ENCODE assay signal across 11 mouse cellular contexts in the genomic region with DNA sequence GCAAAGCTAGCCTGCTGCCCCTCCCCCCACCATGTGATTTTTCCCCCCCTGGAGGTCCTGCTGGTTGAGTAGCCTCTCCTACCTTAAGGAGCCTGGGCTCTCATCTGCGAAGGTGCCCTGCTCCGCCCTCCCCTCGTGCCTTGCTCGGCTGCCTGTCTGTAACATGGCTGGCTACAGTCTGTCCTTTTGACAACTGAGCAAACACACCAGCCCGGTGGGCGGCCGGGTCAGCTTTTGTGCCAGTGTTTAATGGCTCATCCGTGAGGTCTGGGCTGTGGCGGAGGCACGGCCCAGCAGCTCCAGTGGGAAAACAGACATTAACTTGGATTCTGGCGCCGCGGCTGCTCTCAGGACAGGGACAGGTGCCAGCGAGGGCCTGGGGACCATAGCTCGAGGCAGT. TPM values are rescaled to one million over a fixed set of nuclear protein-coding genes. Genes with fewer than 3 reads are reported as not detected.
DNase-seq lines count a peak whose midpoint lies in the region; ATAC-seq lines count a peak whose summit lies in the region.
"Had no signal": no experiment of that assay in that cellular context is flagged by ENCODE, and none has a peak within 500 bp of the region (broad histone marks: within the 10 kb centered on the region; RNA-seq: fewer than 3 reads in every experiment).

No protein-coding gene starts in this region.

- peaks cover 8% of the 10 kb centered on the region; the same call in 1 of the 2 replicates for H3K4me1 ChIP-seq in midbrain, embryonic 13.5 days (replicated peaks)
- no peaks in the 10 kb centered on the region for H3K4me1 ChIP-seq in midbrain, embryonic 16.5 days (ENCODE audit: control insufficient read depth, insufficient read depth, low read length)
- peaks cover 9% of the 10 kb centered on the region; the same call in 1 of the 2 replicates for H3K4me1 ChIP-seq in hindbrain, embryonic 15.5 days (replicated peaks)
- H3K4me1 ChIP-seq: liver, embryonic 13.5 days had no signal

- no peak overlapping the region for H3K4me3 ChIP-seq in midbrain, embryonic 13.5 days (replicated peaks)
- H3K4me3 ChIP-seq in midbrain, embryonic 16.5 days (ENCODE audit: low read depth, low read length): no peak overlapping the region
- no peak overlapping the region for H3K4me3 ChIP-seq in hindbrain, embryonic 15.5 days
- H3K4me3 ChIP-seq: liver, embryonic 13.5 days had no signal

- H3K9me3 ChIP-seq in midbrain, embryonic 13.5 days: no peaks in the 10 kb centered on the region
- H3K9me3 ChIP-seq in midbrain, embryonic 16.5 days (replicated peaks; ENCODE audit: control insufficient read depth, low read length, poor library complexity, severe bottlenecking): no peaks in the 10 kb centered on the region
- no peaks in the 10 kb centered on the region for H3K9me3 ChIP-seq in hindbrain, embryonic 15.5 days
- H3K9me3 ChIP-seq: liver, embryonic 13.5 days had no signal

- H3K4me2 ChIP-seq in midbrain, embryonic 13.5 days (replicated peaks): no peak overlapping the region
- H3K4me2 ChIP-seq in midbrain, embryonic 16.5 days (ENCODE audit: low read length): no peak overlapping the region
- no peak overlapping the region for H3K4me2 ChIP-seq in hindbrain, embryonic 15.5 days
- H3K4me2 ChIP-seq: heart, embryonic 11.5 days; liver, embryonic 13.5 days had no signal

- H3K9ac ChIP-seq in midbrain, embryonic 13.5 days (replicated peaks): 0 out of 2 replicates have a peak overlapping the region, but pooled peaks have one; percentile 33
- no peak overlapping the region for H3K9ac ChIP-seq in midbrain, embryonic 16.5 days (ENCODE audit: low read depth, low read length)
- H3K9ac ChIP-seq in hindbrain, embryonic 15.5 days: no peak overlapping the region
- H3K9ac ChIP-seq: liver, embryonic 13.5 days had no signal

- DNase-seq in kidney, postnatal 4 days: peak; percentile 75 to 87
- no peak for DNase-seq in adrenal gland, adult 8-10 months
- DNase-seq in adrenal gland, postnatal 14 days: no peak
- DNase-seq: cerebellum, adult 18-20 months; liver, embryonic 13.5 days; right cerebral cortex, postnatal 4 days had no signal

- no peaks in the 10 kb centered on the region for H3K27me3 ChIP-seq in midbrain, embryonic 13.5 days
- H3K27me3 ChIP-seq in midbrain, embryonic 16.5 days (ENCODE audit: control insufficient read depth, insufficient read depth, low read depth, low read length): no peaks in the 10 kb centered on the region
- no peaks in the 10 kb centered on the region for H3K27me3 ChIP-seq in hindbrain, embryonic 15.5 days
- H3K27me3 ChIP-seq: liver, embryonic 13.5 days had no signal

- WGBS in midbrain, embryonic 13.5 days: 35% methylated on average over 15 of the region's 15 CpGs
- 27% methylated on average over 15 of the region's 15 CpGs for WGBS in midbrain, embryonic 16.5 days
- 13% methylated on average over 15 of the region's 15 CpGs for whole genome bisulfite sequencing in hindbrain, embryonic 15.5 days

- peak; percentile 34; the same call in 1 of the 2 replicates for ATAC-seq in midbrain, embryonic 13.5 days
- no peak for ATAC-seq in midbrain, embryonic 16.5 days
- 0 out of 2 replicates have a peak, but pooled peaks have one; percentile 25 for ATAC-seq in hindbrain, embryonic 15.5 days (ENCODE audit: low FRiP score, low read depth)
- no peak for ATAC-seq in erythroid progenitor cell, adult 5-6 weeks (replicated peaks; ENCODE audit: low FRiP score, poor library complexity, severe bottlenecking)

- H3K27ac ChIP-seq in midbrain, embryonic 13.5 days: 0 out of 2 replicates have a peak overlapping the region, but pooled peaks have one; percentile 30
- no peak overlapping the region; the same call in 1 of the 2 replicates for H3K27ac ChIP-seq in midbrain, embryonic 16.5 days (ENCODE audit: low read length)
- H3K27ac ChIP-seq in hindbrain, embryonic 15.5 days (replicated peaks): peak overlapping the region; percentile 54
- H3K27ac ChIP-seq: liver, embryonic 13.5 days had no signal

- no peaks in the 10 kb centered on the region for H3K36me3 ChIP-seq in midbrain, embryonic 13.5 days
- H3K36me3 ChIP-seq in midbrain, embryonic 16.5 days (ENCODE audit: control insufficient read depth, insufficient read depth, low read length): no peaks in the 10 kb centered on the region
- H3K36me3 ChIP-seq in hindbrain, embryonic 15.5 days: no peaks in the 10 kb centered on the region
- H3K36me3 ChIP-seq: liver, embryonic 13.5 days had no signal

RNA-seq across cellular contexts. Expression of gene Pdgfa, which starts 30.4 kb away (rescaled TPM):
- polyA plus RNA-seq in midbrain, embryonic 13.5 days (2015; fragmentation: Nextera tagmentation; extraction: Ambion mirVana): 7.5 and 8.3 TPM in 2 replicates
- polyA plus RNA-seq in midbrain, embryonic 16.5 days (2015; fragmentation: Nextera tagmentation; extraction: Ambion mirVana): 27.0 and 32.2 TPM in 2 replicates
- polyA plus RNA-seq in hindbrain, embryonic 15.5 days (2015; fragmentation: Nextera tagmentation; extraction: Ambion mirVana): 23.5 and 24.8 TPM in 2 replicates
- not detected in 2 replicates for total RNA-seq in erythroid progenitor cell, adult 5-6 weeks (2015; ENCODE audit: low replicate concordance)
- total RNA-seq in erythroid progenitor cell, adult 5-6 weeks (2017; ENCODE audit: low replicate concordance): 0.77 TPM in 1 of 2 replicates, not detected in the other
- total RNA-seq in adrenal gland, adult 8-10 months (2022): 10 to 100 TPM; 25.6 to 51.6 (median 36.7) TPM
- 22.0 and 26.0 TPM in 2 replicates for total RNA-seq in adrenal gland, postnatal 14 days (2021)

Comparison
In these comparisons a context has a peak if more than half of its experiments do, and no peak if none do; other contexts are left out.
1. ATAC-seq: peak in midbrain, embryonic 13.5 days (single experiment) and hindbrain, embryonic 15.5 days (single experiment); none in midbrain, embryonic 16.5 days (single experiment) and erythroid progenitor cell, adult 5-6 weeks (single experiment).
2. DNase-seq: peak in kidney, postnatal 4 days (2 of 2); none in adrenal gland, adult 8-10 months (single experiment) and adrenal gland, postnatal 14 days (single experiment).
3. RNA of gene Pdgfa, which starts 30.4 kb away (total RNA-seq): 25.6 to 51.6 TPM in adrenal gland, adult 8-10 months and 22.0 to 26.0 TPM in adrenal gland, postnatal 14 days; 0.77 TPM in erythroid progenitor cell, adult 5-6 weeks; every median in the first group is over 10 times any median in the second.